Mouse (Mus musculus): Measurements from ENCODE around the gene Acd.

Gene Acd

DNA sequence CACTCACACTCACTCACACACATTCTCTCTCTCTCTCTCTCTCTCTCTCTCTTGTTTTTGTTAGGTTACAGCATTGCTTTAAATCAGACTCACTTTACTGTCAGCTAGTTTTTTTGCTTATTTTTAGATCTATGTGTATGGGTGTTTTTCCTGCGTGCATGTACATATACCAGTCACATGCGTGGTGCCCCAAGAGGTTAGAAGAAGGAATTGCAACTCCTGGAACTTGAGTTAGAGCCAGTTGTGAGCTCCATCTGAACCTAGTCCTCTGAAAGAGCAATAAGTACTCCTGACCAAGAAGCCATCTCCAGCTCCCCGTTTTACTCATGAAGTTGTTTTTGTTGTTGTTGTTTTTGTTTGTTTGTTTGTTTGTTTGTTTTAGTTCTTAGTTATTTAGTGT, 39.7 kb downstream of the Acd start:
- intact Hi-C loops (cut with DNase I) = no loop called here

DNA sequence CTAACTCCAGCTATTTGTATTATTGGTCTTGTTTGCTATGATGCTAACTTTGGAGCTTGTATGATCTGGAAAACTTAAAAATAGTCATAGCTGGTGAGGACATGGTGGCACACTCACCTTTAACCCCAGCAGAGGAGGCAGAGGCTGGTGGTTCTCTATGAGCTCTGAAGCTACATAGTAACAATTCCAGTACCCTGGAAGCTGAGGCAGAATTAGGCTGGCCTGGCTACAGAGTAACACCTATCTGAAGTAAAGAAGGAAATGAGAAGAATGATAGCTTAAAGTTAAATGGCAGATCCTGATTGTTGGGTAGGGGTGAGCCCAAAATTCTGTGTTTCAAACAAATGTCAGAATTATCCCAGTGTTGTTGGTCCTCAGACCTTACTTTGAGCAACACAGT, 43.3 kb downstream of the Acd start:
- intact Hi-C loops (cut with DNase I) = no loop called here

DNA sequence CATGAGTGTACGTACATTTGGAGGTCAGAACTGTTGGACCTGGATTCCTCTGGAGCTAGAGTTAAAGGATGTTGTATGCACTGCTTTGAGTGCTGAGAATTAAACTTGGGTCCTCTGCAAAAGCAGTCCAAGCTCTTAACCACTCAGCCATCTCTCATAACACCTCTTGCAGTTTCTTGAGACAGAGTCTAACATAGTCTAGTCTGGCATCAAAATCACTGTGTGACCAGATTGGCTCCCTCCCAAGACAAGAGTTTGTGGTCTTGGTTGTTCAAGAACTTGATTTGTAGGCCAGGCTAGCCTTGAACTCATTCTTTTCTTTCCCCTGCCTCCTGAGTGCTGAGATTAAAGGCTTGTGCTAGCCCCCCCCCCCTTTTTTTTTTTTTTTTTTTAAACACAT, 52.0 kb downstream of the Acd start:
- intact Hi-C loops (cut with DNase I) = no loop called here
